ENCODE assay signal across 2 mouse cellular contexts in the genomic region with DNA sequence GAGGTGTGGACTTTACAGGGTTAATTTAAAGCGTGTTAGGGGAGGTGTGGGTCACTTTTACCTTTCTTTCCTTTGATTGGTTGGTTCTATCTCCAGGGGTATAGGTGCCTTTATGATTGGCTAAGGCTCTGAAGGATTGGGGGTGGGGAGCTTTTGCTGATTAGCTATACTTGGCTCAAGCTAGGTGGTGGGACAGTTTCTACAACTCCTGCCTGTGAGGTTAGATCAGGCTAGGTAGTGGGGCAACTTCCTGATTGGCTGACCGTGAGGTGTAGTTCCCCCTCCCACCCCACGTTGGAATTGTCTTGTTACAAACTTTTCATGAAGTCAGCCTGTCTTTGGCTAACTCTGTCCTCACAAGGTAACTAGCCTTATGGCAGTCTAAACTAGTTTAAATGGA.
TF ChIP-seq lines count a peak whose summit lies in the region.

No protein-coding gene starts in this region.

TF ChIP-seq in CH12.LX, 34 proteins besides CTCF, POLR2A, EP300 and RAD21:
- 0 out of 2 replicates have a peak, but pooled peaks have one; percentile 35 for TF ChIP-seq CHD2 (IDR thresholded peaks at IDR 0.05; ENCODE audit: low read length)
- no peak for TF ChIP-seq USF1 (IDR thresholded peaks at IDR 0.05; ENCODE audit: low read depth, low read length)

TF ChIP-seq in ES-E14, 5 proteins besides CTCF, POLR2A, EP300 and RAD21:
- TF ChIP-seq CHD2 (IDR thresholded peaks at IDR 0.05; ENCODE audit: low read depth, low read length) (no peak; the same call in 1 of the 2 replicates), ZC3H11A (IDR thresholded peaks at IDR 0.05; ENCODE audit: borderline replicate concordance, low read depth, low read length) (no peak), MAFK (IDR thresholded peaks at IDR 0.05; ENCODE audit: insufficient read depth, low read depth, low read length) (no peak), ZNF384 (IDR thresholded peaks at IDR 0.05; ENCODE audit: low read depth, low read length) (no peak), HCFC1 (IDR thresholded peaks at IDR 0.05; ENCODE audit: borderline replicate concordance, insufficient read depth, low read length) (no peak)
